Mouse (Mus musculus) stomach, postnatal 0 days (tissue): ENCODE results near the gene BC048403. TPM values are rescaled to one million over a fixed set of nuclear protein-coding genes. Genes with fewer than 3 reads are reported as not detected.
A peak's percentile ranks its signal among the peaks of the same experiment; 100 is the strongest.

Source experiments
- ATAC-seq: fragments of 200-750 bp; cut with Nextera tagmentation; 2 replicates; pipeline ENCODE4 v1.8.0; 2017; ENCODE audit not compliant: low FRiP score, low TSS enrichment
- DNase-seq: peaks from one replicate; pipeline ENCODE4 v3.0.0-alpha.2; 2016; ENCODE audit warnings: low spot score
- H3K27ac ChIP-seq: fragments of 300-500 bp; sonication (generic); replicated peaks from 2 replicates; pipeline ENCODE4 v1.5.1; 2014; ENCODE audit warnings: mild to moderate bottlenecking, control low read depth
- H3K27me3 ChIP-seq: fragments of 300-500 bp; sonication (generic); 2 replicates; pipeline ENCODE4 v1.6.1; 2014; ENCODE audit warnings: low read length; ENCODE audit not compliant: control insufficient read depth, insufficient read depth
- H3K36me3 ChIP-seq: fragments of 300-500 bp; sonication (generic); 2 replicates; pipeline ENCODE4 v1.6.1; 2014; ENCODE audit warnings: low read length, mixed read lengths; ENCODE audit not compliant: control insufficient read depth, insufficient read depth
- H3K4me1 ChIP-seq: fragments of 300-500 bp; sonication (generic); replicated peaks from 2 replicates; pipeline ENCODE4 v1.6.1; 2014; ENCODE audit warnings: antibody characterized with exemption; ENCODE audit not compliant: control insufficient read depth, insufficient read depth
- H3K4me2 ChIP-seq: fragments of 300-500 bp; sonication (generic); replicated peaks from 2 replicates; pipeline ENCODE4 v1.6.1; 2014; ENCODE audit warnings: low read depth, mild to moderate bottlenecking, control low read depth, moderate library complexity
- H3K4me3 ChIP-seq: fragments of 300-500 bp; sonication (generic); 2 replicates; pipeline ENCODE4 v1.5.1; 2014; ENCODE audit warnings: low read depth, low read length, control low read depth
- H3K9ac ChIP-seq: fragments of 300-500 bp; sonication (generic); 2 replicates; pipeline ENCODE4 v1.6.1; 2014; ENCODE audit warnings: mild to moderate bottlenecking, low read length, control low read depth, mixed read lengths
- H3K9me3 ChIP-seq: fragments of 300-500 bp; sonication (generic); 2 replicates; pipeline ENCODE4 v1.6.1; 2016; ENCODE audit warnings: low read length; ENCODE audit not compliant: control insufficient read depth
- CTCF ChIP-seq: IDR thresholded peaks from 2 replicates; pipeline ENCODE4 v1.5.1; 2016; ENCODE audit warnings: antibody characterized with exemption, low read depth, mild to moderate bottlenecking, moderate library complexity
- EP300 ChIP-seq: optimal IDR thresholded peaks from 2 replicates; pipeline ENCODE3; 2016; ENCODE audit warnings: antibody characterized with exemption
- WGBS: fragments of 180-500 bp; shearing (Covaris S2); extraction: QIAGEN DNeasy Blood & Tissue Kit; methylation state at CpG from one replicate; pipeline ENCODE4 v1.1.7; 2014; 5-methylcytosine and 5-hydroxymethylcytosine counted together
- polyA plus RNA-seq: library from polyadenylated mRNA; unstranded; fragments of >200 nt; fragmentation: Nextera tagmentation; extraction: Ambion mirVana; gene quantifications from 2 replicates; pipeline ENCODE4 v1.2.1, GENCODE M21; 2015

The BC048403 gene
- polyA plus RNA-seq, 1 experiment from 2014 or later: 2.4 TPM

GRCm38 (mm10) chr10:121792661-121793060 is 52.9 kb downstream of the BC048403 start:
- DNase-seq (no peak), ATAC-seq (no peak)
- H3K4me2 ChIP-seq: no peak overlapping the region
- no peaks in the 10 kb centered on the region for H3K36me3 ChIP-seq
- no peak for TF ChIP-seq EP300
- TF ChIP-seq CTCF: no peak
- H3K9ac ChIP-seq: no peak overlapping the region
- WGBS: 92% methylated on average over 17 of the region's 17 CpGs
- H3K27me3 ChIP-seq: no peaks in the 10 kb centered on the region
- no peak overlapping the region for H3K27ac ChIP-seq
- no peak overlapping the region for H3K4me3 ChIP-seq
- no peaks in the 10 kb centered on the region for H3K9me3 ChIP-seq
- H3K4me1 ChIP-seq: no peaks in the 10 kb centered on the region

GRCm38 (mm10) chr10:121794486-121794885 is 54.7 kb downstream of the BC048403 start:
- DNase-seq: no peak
- no peak for ATAC-seq
- H3K4me3 ChIP-seq: no peak overlapping the region
- H3K27ac ChIP-seq: no peak overlapping the region
- no peaks in the 10 kb centered on the region for H3K36me3 ChIP-seq
- no peaks in the 10 kb centered on the region for H3K4me1 ChIP-seq
- no peaks in the 10 kb centered on the region for H3K9me3 ChIP-seq
- H3K4me2 ChIP-seq: no peak overlapping the region
- no peak overlapping the region for H3K9ac ChIP-seq
- 93% methylated on average over 12 of the region's 12 CpGs for WGBS
- no peaks in the 10 kb centered on the region for H3K27me3 ChIP-seq
- TF ChIP-seq EP300: no peak

- Histone ChIP-seq H3K36me3 (no peaks in the 10 kb centered on the region), H3K27ac (peak overlapping the region; percentile 20; the same call in 1 of the 2 replicates), H3K9ac (no peak overlapping the region), H3K4me2 (no peak overlapping the region), H3K4me1 (no peaks in the 10 kb centered on the region), H3K4me3 (no peak overlapping the region), H3K9me3 (no peaks in the 10 kb centered on the region), H3K27me3 (no peaks in the 10 kb centered on the region)
- peak; percentile 95 for ATAC-seq
- DNase-seq: peak; percentile 83
- 51% methylated on average over 8 of the region's 8 CpGs for WGBS
- TF ChIP-seq EP300: no peak
- peak; percentile 35 for TF ChIP-seq CTCF
These were observed 56.5 kb downstream of the BC048403 start for GRCm38 (mm10) chr10:121796027-121796802.

- DNase-seq: no peak
- WGBS: 92% methylated on average over 13 of the region's 13 CpGs
- no peak overlapping the region for H3K9ac ChIP-seq
These were observed 60.3 kb downstream of the BC048403 start for GRCm38 (mm10) chr10:121800041-121800440.

More at GRCm38 (mm10) chr10:121800041-121800440, 60.3 kb downstream of the BC048403 start:
- Histone ChIP-seq H3K9me3 (no peaks in the 10 kb centered on the region), H3K36me3 (no peaks in the 10 kb centered on the region; the same call in 1 of the 2 replicates), H3K4me2 (no peak overlapping the region), H3K27ac (no peak overlapping the region), H3K4me1 (no peaks in the 10 kb centered on the region), H3K27me3 (no peaks in the 10 kb centered on the region), H3K4me3 (no peak overlapping the region)
- no peak for ATAC-seq
- TF ChIP-seq CTCF: no peak
- no peak for TF ChIP-seq EP300

Other genes with a start within 250 kb of the BC048403 start
- 16.6 TPM in 2 replicates for gene Tbk1, start 153.2 kb upstream of the BC048403 start, polyA plus RNA-seq
- gene Xpot, start 113.6 kb upstream of the BC048403 start, polyA plus RNA-seq: 24.5 and 24.8 TPM in 2 replicates
- gene D930020B18Rik, start 98.3 kb upstream of the BC048403 start, polyA plus RNA-seq: 1.2 and 1.5 TPM in 2 replicates